ENCODE assay signal across 18 mouse cellular contexts in the genomic region with DNA sequence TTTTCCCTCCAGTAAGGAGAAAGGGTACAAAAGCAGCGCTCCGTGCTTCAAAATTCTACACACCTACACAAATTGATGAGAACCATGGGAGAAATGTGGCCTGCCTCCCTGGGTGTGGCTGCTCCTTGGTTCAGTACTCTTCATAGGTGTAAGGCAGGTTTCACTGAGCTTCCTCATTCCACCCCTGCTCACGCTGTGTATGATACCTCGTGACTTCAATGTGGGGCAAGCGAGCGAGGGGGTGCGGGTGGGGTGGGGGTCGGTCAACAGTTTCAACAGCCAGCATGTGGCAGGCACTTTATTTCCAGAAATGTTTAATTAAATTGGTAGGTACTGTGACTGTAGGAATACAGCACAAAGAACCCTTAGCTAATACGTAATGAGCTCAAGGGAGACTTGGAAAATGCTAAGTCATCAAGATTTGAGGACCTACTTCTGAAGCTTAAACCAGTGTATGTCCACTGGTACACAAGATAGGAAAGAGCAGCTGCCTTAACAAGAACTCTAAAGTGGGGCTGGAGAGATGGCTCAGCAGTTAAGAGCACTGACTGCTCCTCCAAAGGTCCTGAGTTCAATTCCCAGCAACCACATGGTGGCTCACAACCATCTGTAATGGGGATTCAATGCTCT.
"Had no signal": no experiment of that assay in that cellular context is flagged by ENCODE, and none has a peak within 500 bp of the region (broad histone marks: within the 10 kb centered on the region; RNA-seq: fewer than 3 reads in every experiment).

No protein-coding gene starts in this region.

- H3K9me3 ChIP-seq: liver, embryonic 13.5 days; midbrain, embryonic 12.5 days; midbrain, embryonic 15.5 days; neural tube, embryonic 12.5 days; neural tube, embryonic 15.5 days; stomach, embryonic 15.5 days had no signal

- H3K27me3 ChIP-seq: midbrain, embryonic 12.5 days; midbrain, embryonic 15.5 days; neural tube, embryonic 12.5 days; neural tube, embryonic 15.5 days; stomach, embryonic 15.5 days had no signal

- H3K4me2 ChIP-seq: liver, embryonic 13.5 days; midbrain, embryonic 12.5 days; stomach, embryonic 15.5 days had no signal

- H3K4me1 ChIP-seq: stomach, embryonic 15.5 days had no signal

- H3K36me3 ChIP-seq: liver, embryonic 13.5 days; midbrain, embryonic 12.5 days; midbrain, embryonic 15.5 days; neural tube, embryonic 15.5 days; stomach, embryonic 15.5 days had no signal

- H3K9ac ChIP-seq: liver, embryonic 13.5 days; midbrain, embryonic 12.5 days; midbrain, embryonic 15.5 days; neural tube, embryonic 12.5 days; stomach, embryonic 15.5 days had no signal

- DNase-seq: kidney, adult 18-20 months; kidney, adult 9 months; kidney, postnatal 14 days; kidney, postnatal 4 days; liver, embryonic 13.5 days; lung, adult 2 months; lung, postnatal 14 days; lung, postnatal 4 days; right cerebral cortex, adult 18-20 months; right cerebral cortex, postnatal 14 days; right cerebral cortex, postnatal 4 days; thymus, postnatal 25 days had no signal

- H3K4me3 ChIP-seq: liver, embryonic 13.5 days; midbrain, embryonic 12.5 days; midbrain, embryonic 15.5 days; neural tube, embryonic 12.5 days; stomach, embryonic 15.5 days had no signal

- ATAC-seq: intestine, embryonic 16.5 days; midbrain, embryonic 15.5 days had no signal

- H3K27ac ChIP-seq: liver, embryonic 13.5 days; midbrain, embryonic 12.5 days; midbrain, embryonic 15.5 days; neural tube, embryonic 12.5 days; neural tube, embryonic 15.5 days; stomach, embryonic 15.5 days had no signal
